Mouse (Mus musculus) natural killer cell, adult 2 months (primary cell): ENCODE measurements around the gene Parp14.
"Not testable (repeated sequence)": the region's sequence is repeated elsewhere in the genome, so short reads cannot be mapped to it uniquely, and the experiment has no call there.

ENCODE experiments used
- DNase-seq, 2 experiments: peaks; one replicate each; pipeline ENCODE4 v3.0.0; 2022; ENCODE audit warnings: low spot score in 2 of 2

The Parp14 gene

DNA sequence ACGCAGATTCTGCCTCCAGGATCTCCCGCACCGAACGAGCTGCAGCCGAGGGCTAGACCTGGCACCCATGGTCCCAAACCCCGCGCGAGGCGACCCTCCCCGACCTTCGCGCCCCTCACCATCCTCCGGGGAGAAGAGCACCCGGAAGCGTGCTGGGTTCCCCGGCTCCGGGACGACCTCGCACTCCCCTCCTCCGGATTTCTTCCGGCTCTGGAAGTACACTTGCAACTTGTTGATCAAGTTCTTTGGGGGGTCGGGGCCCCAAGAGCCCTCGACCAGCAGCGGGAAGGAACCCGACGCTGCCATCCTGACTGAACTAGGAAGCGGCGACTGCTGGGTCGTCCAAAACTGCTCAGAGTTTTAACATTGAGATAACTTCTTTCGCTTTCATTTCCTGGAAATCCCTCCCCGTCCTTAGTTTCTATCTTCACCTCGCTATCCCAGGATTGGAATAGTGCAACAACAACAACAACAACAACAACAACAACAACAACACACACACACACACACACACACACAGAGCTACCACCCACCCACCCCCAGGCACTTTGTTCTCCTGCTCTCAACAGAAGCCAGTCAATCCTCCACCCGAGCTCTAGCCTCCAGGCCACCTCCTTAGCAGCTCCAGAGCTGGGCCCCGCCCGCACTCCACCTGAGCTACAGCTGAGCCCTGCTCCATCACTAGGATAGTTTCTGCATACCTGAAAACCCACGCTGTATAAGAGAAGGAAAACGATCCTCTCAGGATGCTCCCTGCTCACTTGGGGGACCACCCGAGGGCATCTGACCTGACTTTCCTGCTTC, at the start of gene Parp14:
Gene Parp14 (minus strand): TSS at position 497 of the 804 bp plus-strand sequence.
- peak in 1 of 2 experiments; percentile 37 for DNase-seq

- DNase-seq: peak; percentile 42 to 46
Observed at GRCm38 (mm10) chr16:35918721-35919543, 47.6 kb upstream of the Parp14 start.

GRCm38 (mm10) chr16:35914301-35914700, 43.0 kb upstream of the Parp14 start:
- DNase-seq: no peak

DNA sequence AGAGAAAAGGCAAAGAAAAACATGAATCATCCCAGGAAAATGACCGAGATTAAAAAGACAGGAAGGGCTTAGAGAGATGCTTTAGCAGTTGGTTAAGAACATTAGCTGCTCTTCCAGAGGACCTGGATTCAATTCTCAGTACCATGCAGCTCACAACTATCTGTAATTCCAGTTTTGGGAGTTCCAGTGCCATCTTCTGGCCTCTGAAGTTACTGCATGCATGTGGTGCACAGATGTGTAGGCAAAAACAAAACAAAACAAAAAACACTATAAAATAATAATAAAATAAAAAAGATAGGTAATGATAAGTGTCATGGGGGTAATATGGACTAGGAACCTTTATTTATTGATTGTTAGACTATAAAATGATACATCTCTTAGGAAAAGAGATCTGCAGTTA, 42.2 kb upstream of the Parp14 start:
- peak in 1 of 2 experiments; percentile 26 for DNase-seq

GRCm38 (mm10) chr16:35911449-35911848, 40.1 kb upstream of the Parp14 start:
- no peak for DNase-seq

DNA sequence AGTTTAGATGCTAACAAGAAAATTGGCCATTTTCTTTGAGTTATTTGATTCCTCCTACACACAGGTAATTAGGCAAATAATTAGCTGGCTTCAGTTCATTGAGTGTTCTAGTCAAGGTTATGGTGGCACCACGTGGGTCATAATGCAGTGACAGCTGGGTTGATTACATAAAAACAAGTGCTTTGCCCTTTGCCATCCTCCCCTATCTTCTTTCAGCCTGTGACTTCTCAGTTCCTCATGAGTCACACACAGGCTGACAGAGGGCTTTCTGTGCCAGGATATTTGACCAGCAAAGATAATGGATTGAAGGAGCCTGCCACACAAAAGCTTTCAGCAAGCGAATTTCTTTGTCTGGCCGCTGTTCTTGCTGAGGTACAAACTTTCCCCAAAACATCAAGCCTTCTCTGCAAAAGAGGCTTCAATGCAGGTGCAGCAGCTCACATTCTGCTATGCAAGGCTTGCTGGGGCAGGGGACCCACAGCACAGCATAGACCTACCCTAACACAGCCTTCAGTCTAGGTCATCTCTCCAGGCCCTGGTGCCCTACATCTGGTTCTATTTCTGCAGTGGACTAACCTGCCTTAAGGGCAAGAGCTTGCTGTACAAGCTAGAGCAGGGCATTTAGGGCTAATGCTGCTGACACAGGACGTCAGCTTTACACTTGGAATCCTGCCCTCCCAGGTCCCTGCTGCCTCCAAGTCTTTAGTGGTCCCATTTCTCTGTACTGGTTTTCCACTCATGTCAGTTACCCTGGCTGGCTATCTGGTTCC, 36.3 kb upstream of the Parp14 start:
- no peak for DNase-seq

DNA sequence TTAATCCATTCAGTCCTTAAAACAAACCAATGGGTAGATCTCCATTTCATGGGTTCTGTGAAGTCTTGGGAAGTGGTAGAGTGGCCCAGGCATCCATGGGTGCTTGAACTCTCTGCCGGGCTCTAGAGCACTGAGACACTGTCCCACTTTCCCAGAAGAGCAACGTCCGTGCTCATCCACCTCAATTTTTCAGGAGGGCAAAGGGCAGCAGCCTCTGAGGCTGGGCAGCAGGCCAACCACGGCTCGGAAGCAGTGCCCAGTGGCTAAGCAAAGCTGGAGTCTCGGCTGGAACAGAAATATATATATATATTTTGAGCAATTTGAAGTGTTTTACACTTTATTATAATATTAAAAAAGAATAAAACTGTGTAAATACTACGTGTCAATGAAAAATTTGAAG, 35.5 kb upstream of the Parp14 start:
- no peak for DNase-seq

- DNase-seq: no peak
Observed at GRCm38 (mm10) chr16:35905819-35906485, 34.6 kb upstream of the Parp14 start.

- DNase-seq: no peak
Observed at GRCm38 (mm10) chr16:35905355-35905754, 34.0 kb upstream of the Parp14 start.

GRCm38 (mm10) chr16:35904121-35904736, 32.9 kb upstream of the Parp14 start:
- no peak for DNase-seq

DNA sequence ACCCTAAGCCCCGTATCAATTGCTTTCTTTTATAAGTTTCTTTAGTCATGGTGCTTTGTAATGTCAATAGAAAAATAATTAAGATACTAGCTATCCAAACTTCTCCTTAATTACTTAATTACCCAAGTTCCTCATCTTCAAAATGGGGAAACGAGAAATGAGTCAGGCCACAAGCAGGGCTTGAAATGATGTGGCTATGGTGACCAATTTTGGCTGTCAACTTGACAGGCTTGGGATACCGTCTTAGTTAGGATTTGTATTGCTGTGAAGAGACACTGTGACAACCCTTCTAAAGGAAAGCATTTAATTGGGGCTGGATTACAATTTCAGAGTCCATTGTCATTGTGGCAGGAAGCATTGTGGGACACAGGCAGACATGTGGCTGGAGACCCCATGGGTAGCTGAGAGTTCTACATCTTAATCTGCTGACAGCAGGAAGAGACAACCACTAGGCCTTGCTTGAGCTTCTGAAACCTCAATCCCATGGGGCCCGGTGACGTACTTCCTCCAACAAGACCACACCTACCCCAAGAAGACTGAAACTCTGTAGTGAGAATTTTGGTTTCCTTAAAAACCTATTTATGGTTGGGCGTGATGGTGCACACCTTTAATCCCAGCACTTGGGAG, 31.8 kb upstream of the Parp14 start:
- no peak for DNase-seq

- no peak for DNase-seq
Observed at GRCm38 (mm10) chr16:35900541-35900940, 29.2 kb upstream of the Parp14 start.

DNA sequence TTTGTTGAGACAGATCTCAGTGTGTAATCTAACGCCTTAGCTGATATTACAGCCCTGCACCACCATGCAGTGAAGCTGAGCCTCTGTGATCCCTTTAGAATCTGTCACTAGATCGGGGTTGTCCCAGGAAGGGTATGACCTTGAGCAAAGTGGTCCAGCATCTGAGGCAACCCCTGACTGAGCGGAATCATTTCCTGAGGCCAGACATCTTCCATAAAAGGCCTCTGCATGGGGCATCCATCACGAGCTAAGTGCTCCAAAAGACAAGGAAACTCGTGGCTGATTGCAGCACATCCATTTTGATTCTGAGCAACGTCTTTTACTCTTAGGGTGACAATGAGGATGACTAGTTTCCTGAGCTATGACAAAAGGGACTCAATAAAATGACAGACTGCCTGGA, 23.7 kb upstream of the Parp14 start:
- no peak for DNase-seq

DNA sequence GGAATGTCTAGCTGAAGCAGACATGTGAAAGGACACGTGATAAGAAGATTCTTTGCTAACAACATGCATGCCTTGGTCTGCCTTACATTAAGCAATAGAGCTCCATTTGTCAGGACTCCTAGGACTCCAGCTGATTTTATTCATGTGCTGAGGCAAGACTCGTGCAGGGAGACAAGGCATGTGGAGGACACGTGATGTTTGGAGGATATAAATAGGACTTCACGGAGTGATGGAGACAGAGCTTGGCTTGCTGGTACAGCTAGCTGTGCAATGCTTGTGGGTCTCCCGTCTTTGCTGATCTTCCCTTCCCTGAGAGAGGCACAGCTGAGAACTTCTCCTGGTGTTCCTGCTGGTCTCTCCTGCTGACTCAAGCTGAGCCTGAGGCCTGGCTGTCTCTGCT, 20.3 kb upstream of the Parp14 start:
- DNase-seq: not testable (repeated sequence)

- DNase-seq: no peak
Observed at GRCm38 (mm10) chr16:35890645-35891044, 19.3 kb upstream of the Parp14 start.

- no peak for DNase-seq
Observed at GRCm38 (mm10) chr16:35888910-35889309, 17.6 kb upstream of the Parp14 start.

- DNase-seq: no peak
Observed at GRCm38 (mm10) chr16:35888174-35888573, 16.8 kb upstream of the Parp14 start.

GRCm38 (mm10) chr16:35874416-35874815, 3.1 kb upstream of the Parp14 start:
- peak; percentile 57 to 74 for DNase-seq

DNA sequence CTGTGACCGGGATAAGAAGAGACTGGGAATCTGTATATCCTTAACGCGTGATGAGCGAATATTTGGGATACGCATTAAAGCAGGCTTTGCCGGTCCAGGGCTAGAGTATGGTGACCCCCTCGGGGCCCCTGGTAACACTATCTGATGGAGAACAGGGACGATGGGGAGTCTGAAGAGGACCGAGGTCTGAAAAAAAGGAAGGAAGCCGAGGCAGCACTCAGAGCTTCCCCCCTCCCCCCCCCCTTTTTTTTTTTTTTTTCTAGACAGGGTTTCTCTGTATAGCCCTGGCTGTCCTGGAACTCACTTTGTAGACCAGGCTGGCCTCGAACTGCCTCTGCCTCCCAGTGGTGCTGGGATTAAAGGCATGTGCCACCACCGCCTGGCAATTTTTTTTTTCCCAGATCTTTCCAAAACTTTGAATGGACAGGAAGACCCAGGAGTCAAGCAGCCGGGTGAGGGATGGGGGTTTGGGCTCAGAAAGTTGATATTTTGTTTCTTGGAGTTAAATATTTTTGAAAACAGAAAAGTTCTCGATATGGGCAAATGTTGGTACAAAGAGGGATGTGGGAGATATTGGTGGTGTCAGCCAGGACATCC, 1.2 kb upstream of the Parp14 start:
- no peak for DNase-seq

DNA sequence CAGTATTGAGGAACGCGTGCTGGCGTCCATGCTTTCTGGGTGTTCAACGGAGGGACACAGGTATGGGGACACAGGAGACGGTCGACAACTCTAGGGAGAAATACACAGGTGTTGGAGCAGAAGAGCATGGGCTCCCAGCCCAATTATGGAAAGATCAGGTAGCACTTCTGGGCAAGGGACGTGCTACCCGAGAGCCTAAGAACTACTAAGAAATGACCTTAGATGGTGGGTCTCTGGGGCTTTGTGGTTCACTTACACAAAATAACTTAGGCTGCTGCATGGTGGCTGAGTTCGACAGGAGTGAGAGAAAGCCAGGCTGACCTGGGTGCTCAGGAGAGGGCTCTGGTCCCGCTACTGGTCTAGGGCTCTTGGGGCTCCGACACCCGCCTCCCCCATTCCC, 554 bp upstream of the Parp14 start:
- DNase-seq: peak in 1 of 2 experiments; percentile 9
